Mouse (Mus musculus) E14TG2a.4 (cell line): Measurements from ENCODE around the gene A530016L24Rik.

ENCODE experiments used
- CTCF ChIP-seq: conservative IDR thresholded peaks from 2 replicates; pipeline ENCODE4 v1.5.1; 2014; ENCODE audit warnings: low read length
- NANOG ChIP-seq: IDR thresholded peaks from 2 replicates; pipeline ENCODE4 v1.6.1; 2014; ENCODE audit warnings: borderline replicate concordance, low read length, mixed read lengths
- POU5F1 ChIP-seq: IDR thresholded peaks from 2 replicates; pipeline ENCODE4 v1.6.1; 2014; ENCODE audit warnings: low read length, borderline replicate concordance

DNA sequence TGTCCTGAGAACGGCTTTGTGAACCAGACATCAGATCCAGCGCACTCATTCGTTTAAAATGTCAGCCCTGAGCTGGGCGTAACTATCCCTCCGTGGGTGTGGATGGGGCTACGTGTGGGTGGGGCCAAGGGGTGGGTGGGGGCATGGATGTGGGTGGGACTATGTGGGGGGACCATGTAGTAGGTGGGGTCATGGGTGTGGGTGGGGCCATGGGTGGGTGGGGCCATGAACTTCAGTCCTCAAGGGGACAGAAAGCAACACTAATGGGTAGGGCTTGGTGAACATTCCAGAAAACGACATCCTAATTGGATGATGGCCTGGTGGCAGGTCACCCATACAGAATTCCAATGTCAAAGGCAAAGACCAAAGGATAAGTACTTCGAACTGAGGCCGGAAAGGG lies 54.7 kb downstream of the A530016L24Rik start:
- TF ChIP-seq CTCF (no peak), POU5F1 (no peak), NANOG (no peak)
